Mouse (Mus musculus): Measurements from ENCODE around the gene Trpv4.
A peak's percentile ranks its signal among the peaks of the same experiment; 100 is the strongest.

The Trpv4 gene

GRCm38 (mm10) chr5:114589454-114589853 is 68.8 kb downstream of the Trpv4 start:
- no peak for DNase-seq (ENCODE audit: low spot score)

GRCm38 (mm10) chr5:114589026-114589425 is 69.2 kb downstream of the Trpv4 start:
- DNase-seq (ENCODE audit: low spot score), result no peak

GRCm38 (mm10) chr5:114588416-114588815 is 69.8 kb downstream of the Trpv4 start:
- DNase-seq (ENCODE audit: low spot score), result no peak

GRCm38 (mm10) chr5:114587908-114588307 is 70.3 kb downstream of the Trpv4 start:
- DNase-seq (ENCODE audit: low spot score), result peak; percentile 89

GRCm38 (mm10) chr5:114585682-114586081 is 72.5 kb downstream of the Trpv4 start:
- no peak for DNase-seq (ENCODE audit: low spot score)

GRCm38 (mm10) chr5:114584293-114585104 is 73.7 kb downstream of the Trpv4 start:
- no peak for DNase-seq (ENCODE audit: low spot score)

- DNase-seq (ENCODE audit: low spot score), result no peak
Measured at GRCm38 (mm10) chr5:114583490-114584175, 74.6 kb downstream of the Trpv4 start.

GRCm38 (mm10) chr5:114583046-114583445 is 75.2 kb downstream of the Trpv4 start:
- DNase-seq (ENCODE audit: low spot score), result no peak

- no peak for DNase-seq (ENCODE audit: low spot score)
Measured at GRCm38 (mm10) chr5:114581486-114581885, 76.7 kb downstream of the Trpv4 start.

GRCm38 (mm10) chr5:114579714-114580357 is 78.4 kb downstream of the Trpv4 start:
- no peak for DNase-seq (ENCODE audit: low spot score)

- DNase-seq (ENCODE audit: low spot score), result no peak
Measured at GRCm38 (mm10) chr5:114578361-114578760, 79.9 kb downstream of the Trpv4 start.

- DNase-seq (ENCODE audit: low spot score), result no peak
Measured at GRCm38 (mm10) chr5:114575986-114576605, 82.1 kb downstream of the Trpv4 start.

GRCm38 (mm10) chr5:114575530-114575929 is 82.7 kb downstream of the Trpv4 start:
- DNase-seq (ENCODE audit: low spot score), result no peak

- DNase-seq (ENCODE audit: low spot score), result no peak
Measured at GRCm38 (mm10) chr5:114575010-114575409, 83.2 kb downstream of the Trpv4 start.

- DNase-seq (ENCODE audit: low spot score), result no peak
Measured at GRCm38 (mm10) chr5:114573920-114574628, 84.1 kb downstream of the Trpv4 start.

- peak; percentile 69 for DNase-seq (ENCODE audit: low spot score)
Measured at GRCm38 (mm10) chr5:114572997-114573396, 85.2 kb downstream of the Trpv4 start.
